Mouse (Mus musculus): ENCODE measurements around the gene Mitf. TPM values are rescaled to one million over a fixed set of nuclear protein-coding genes. Genes with fewer than 3 reads are reported as not detected.

The Mitf gene
- total RNA-seq (2023; ENCODE audit: inconsistent age): 1.3 to 2.2 TPM (median 1.4 TPM) in 4 replicates

DNA sequence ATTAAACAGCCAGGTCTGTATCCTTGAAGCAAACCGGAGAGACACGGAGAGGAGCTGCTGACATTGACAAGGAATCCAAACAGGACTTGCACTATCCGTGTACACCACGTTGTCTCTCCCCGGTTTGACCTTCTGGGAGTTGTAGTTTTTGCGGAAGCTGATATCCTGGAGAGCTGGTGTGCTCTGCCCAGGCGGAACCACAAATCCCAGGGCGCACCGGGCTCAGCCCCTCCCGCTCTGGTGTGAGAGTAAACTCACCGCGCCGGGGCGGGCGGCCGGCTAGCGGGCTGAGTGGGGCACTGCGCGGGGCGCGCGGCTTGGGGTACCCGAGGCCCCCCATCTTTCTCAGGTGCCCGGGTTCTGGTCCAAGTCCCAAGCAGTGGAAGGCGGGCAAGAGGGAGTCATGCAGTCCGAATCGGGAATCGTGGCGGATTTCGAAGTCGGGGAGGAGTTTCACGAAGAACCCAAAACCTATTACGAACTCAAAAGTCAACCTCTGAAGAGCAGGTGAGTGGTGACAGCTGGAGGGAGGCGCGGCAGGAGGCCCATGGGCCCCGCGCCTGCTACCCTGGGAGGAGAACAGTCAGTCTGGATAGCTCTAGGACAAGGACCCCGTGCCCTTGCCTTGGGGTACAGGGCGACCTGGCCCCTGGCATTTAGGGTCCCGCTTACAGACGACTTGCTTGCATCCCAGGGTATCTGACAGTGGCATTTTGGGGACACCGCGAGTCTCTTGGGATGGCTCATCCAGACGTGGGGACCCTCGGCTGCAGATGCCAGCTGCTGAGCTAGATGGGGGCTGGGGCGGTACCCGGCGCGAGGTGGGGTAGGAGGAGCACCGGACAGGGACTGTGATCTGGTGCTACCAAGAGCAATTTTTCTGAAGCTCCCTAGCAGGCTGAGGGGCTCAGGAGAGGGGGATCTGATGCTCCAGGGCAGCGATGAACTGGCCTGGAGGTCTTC is at the start of gene Mitf:
Mitf (plus strand) TSS at position 272 of the 963 bp plus-strand sequence.

Other genes with a start within 250 kb of the Mitf start
- gene Frmd4b, start 189.5 kb upstream of the Mitf start, total RNA-seq (2023; ENCODE audit: inconsistent age): 1.1 to 3.1 TPM (median 1.8 TPM) in 4 replicates